8 mouse cellular contexts compared by ENCODE assay signal in the genomic region with DNA sequence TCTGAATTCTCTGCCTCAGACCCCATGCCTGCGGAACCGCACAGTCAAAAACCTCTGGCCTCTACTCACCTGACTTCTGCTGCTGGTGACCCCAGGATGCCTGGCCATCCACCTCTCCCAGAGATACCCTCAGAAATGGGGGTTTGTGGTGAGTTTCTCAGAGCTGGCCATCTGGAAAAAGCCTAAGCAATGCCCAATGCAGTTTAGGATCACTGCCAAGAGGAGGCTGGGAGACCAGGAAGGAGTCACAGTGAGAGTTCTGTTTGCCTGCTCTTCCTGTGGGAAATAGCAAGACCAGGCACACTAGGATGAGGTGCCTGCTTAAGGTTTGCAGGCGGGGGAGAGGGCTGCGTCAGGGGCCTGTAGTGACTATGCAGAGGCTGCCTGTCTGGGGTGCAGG.
"Had no signal": no experiment of that assay in that cellular context is flagged by ENCODE, and none has a peak within 500 bp of the region (broad histone marks: within the 10 kb centered on the region; RNA-seq: fewer than 3 reads in every experiment).

No protein-coding gene starts in this region.

- H3K27ac ChIP-seq: limb, embryonic 13.5 days; liver, embryonic 14.5 days; midbrain, embryonic 12.5 days had no signal

- H3K9ac ChIP-seq: limb, embryonic 13.5 days; liver, embryonic 14.5 days; midbrain, embryonic 12.5 days had no signal

- H3K9me3 ChIP-seq: limb, embryonic 13.5 days; midbrain, embryonic 12.5 days had no signal

- DNase-seq: kidney, postnatal 10 days; left cerebral cortex, postnatal 4 days; lung, adult 18-20 months; right cerebral cortex, postnatal 14 days; thymus, postnatal 4 days had no signal

- H3K27me3 ChIP-seq: limb, embryonic 13.5 days; midbrain, embryonic 12.5 days had no signal

- H3K4me2 ChIP-seq: limb, embryonic 13.5 days; midbrain, embryonic 12.5 days had no signal

- H3K4me3 ChIP-seq: limb, embryonic 13.5 days; midbrain, embryonic 12.5 days had no signal

- H3K4me1 ChIP-seq: limb, embryonic 13.5 days; midbrain, embryonic 12.5 days had no signal
